Mouse (Mus musculus): ENCODE measurements around the gene Hs1bp3.
A peak's percentile ranks its signal among the peaks of the same experiment; 100 is the strongest.

The Hs1bp3 gene

GRCm38 (mm10) chr12:8337286-8338060, 24.2 kb downstream of the Hs1bp3 start:
- peak in 1 of 2 experiments; percentile 50 for DNase-seq

GRCm38 (mm10) chr12:8338491-8338890, 25.3 kb downstream of the Hs1bp3 start:
- DNase-seq: no peak

- no peak for DNase-seq
Measured at GRCm38 (mm10) chr12:8338918-8339317, 25.7 kb downstream of the Hs1bp3 start.

GRCm38 (mm10) chr12:8339591-8340319, 26.5 kb downstream of the Hs1bp3 start:
- peak in 1 of 2 experiments; percentile 75 for DNase-seq

- DNase-seq: no peak
Measured at GRCm38 (mm10) chr12:8341008-8341407, 27.8 kb downstream of the Hs1bp3 start.

GRCm38 (mm10) chr12:8343381-8343780, 30.1 kb downstream of the Hs1bp3 start:
- DNase-seq: no peak

- peak; percentile 74 to 85 for DNase-seq
Measured at GRCm38 (mm10) chr12:8344897-8345296, 31.7 kb downstream of the Hs1bp3 start.

- no peak for DNase-seq
Measured at GRCm38 (mm10) chr12:8345539-8345938, 32.3 kb downstream of the Hs1bp3 start.

- no peak for DNase-seq
Measured at GRCm38 (mm10) chr12:8347746-8348462, 34.7 kb downstream of the Hs1bp3 start.

- peak; percentile 54 to 78 for DNase-seq
Measured at GRCm38 (mm10) chr12:8348733-8349513, 35.7 kb downstream of the Hs1bp3 start.

GRCm38 (mm10) chr12:8351025-8351903, 38.0 kb downstream of the Hs1bp3 start:
- peak; percentile 67 to 82 for DNase-seq

- peak in 1 of 2 experiments; percentile 4 for DNase-seq
Measured at GRCm38 (mm10) chr12:8353071-8353470, 39.8 kb downstream of the Hs1bp3 start.

- DNase-seq: peak; percentile 6 to 46
Measured at GRCm38 (mm10) chr12:8354187-8354586, 41.0 kb downstream of the Hs1bp3 start.

- DNase-seq: peak in 1 of 2 experiments; percentile 4
Measured at GRCm38 (mm10) chr12:8355011-8355410, 41.8 kb downstream of the Hs1bp3 start.

GRCm38 (mm10) chr12:8357449-8357848, 44.2 kb downstream of the Hs1bp3 start:
- peak; percentile 80 to 88 for DNase-seq

GRCm38 (mm10) chr12:8358344-8358966, 45.2 kb downstream of the Hs1bp3 start:
- no peak for DNase-seq

GRCm38 (mm10) chr12:8359418-8360112, 46.3 kb downstream of the Hs1bp3 start:
- DNase-seq: no peak

- no peak for DNase-seq
Measured at GRCm38 (mm10) chr12:8361866-8362265, 48.6 kb downstream of the Hs1bp3 start.

- no peak for DNase-seq
Measured at GRCm38 (mm10) chr12:8362400-8362799, 49.2 kb downstream of the Hs1bp3 start.

GRCm38 (mm10) chr12:8364321-8364838, 51.1 kb downstream of the Hs1bp3 start:
- DNase-seq: no peak
